Mouse (Mus musculus) heart, embryonic 12.5 days (tissue): ENCODE results near the gene Ociad2. TPM values are rescaled to one million over a fixed set of nuclear protein-coding genes. Genes with fewer than 3 reads are reported as not detected.
A peak's percentile ranks its signal among the peaks of the same experiment; 100 is the strongest.

Experiments
- ATAC-seq: fragments of 200-750 bp; cut with Nextera tagmentation; 2 replicates; pipeline ENCODE4 v1.8.0; 2017; ENCODE audit warnings: moderate TSS enrichment, moderate library complexity; ENCODE audit not compliant: insufficient number of reproducible peaks, low FRiP score
- H3K27ac ChIP-seq: fragments of 300-500 bp; sonication (generic); 2 replicates; pipeline ENCODE4 v1.5.1; 2016; ENCODE audit warnings: mild to moderate bottlenecking, moderate library complexity; ENCODE audit not compliant: poor library complexity, severe bottlenecking
- H3K27me3 ChIP-seq: fragments of 300-500 bp; sonication (generic); replicated peaks from 2 replicates; pipeline ENCODE4 v1.6.1; 2016; ENCODE audit warnings: mild to moderate bottlenecking, moderate library complexity
- H3K36me3 ChIP-seq: fragments of 300-500 bp; sonication (generic); 2 replicates; pipeline ENCODE4 v1.6.1; 2016; ENCODE audit warnings: mild to moderate bottlenecking, moderate library complexity
- H3K4me1 ChIP-seq: fragments of 300-500 bp; sonication (generic); replicated peaks from 2 replicates; pipeline ENCODE4 v1.6.1; 2016; ENCODE audit warnings: mild to moderate bottlenecking
- H3K4me2 ChIP-seq: fragments of 300-500 bp; sonication (generic); 2 replicates; pipeline ENCODE4 v1.6.1; 2016; ENCODE audit warnings: mild to moderate bottlenecking, moderate library complexity
- H3K4me3 ChIP-seq: fragments of 300-500 bp; sonication (generic); 2 replicates; pipeline ENCODE4 v1.5.1; 2016; ENCODE audit warnings: mild to moderate bottlenecking
- H3K9ac ChIP-seq: fragments of 300-500 bp; sonication (generic); 2 replicates; pipeline ENCODE4 v1.6.1; 2016; ENCODE audit warnings: mild to moderate bottlenecking, moderate library complexity
- H3K9me3 ChIP-seq: fragments of 300-500 bp; sonication (generic); replicated peaks from 2 replicates; pipeline ENCODE4 v1.6.1; 2016; ENCODE audit warnings: mild to moderate bottlenecking, moderate library complexity
- WGBS: fragments of 180-500 bp; shearing (Covaris S2); methylation state at CpG from one replicate; pipeline ENCODE4 v1.1.7; 2016; 5-methylcytosine and 5-hydroxymethylcytosine counted together
- polyA plus RNA-seq: library from polyadenylated mRNA; unstranded; fragments of >200 nt; fragmentation: Nextera tagmentation; extraction: Ambion mirVana; gene quantifications from 2 replicates; pipeline ENCODE4 v1.2.1, GENCODE M21; 2016

Ociad2 gene
- polyA plus RNA-seq, 1 experiment from 2014 or later = 27.5 TPM

GRCm38 (mm10) chr5:73279732-73280566, 60.9 kb downstream of the Ociad2 start:
- Histone ChIP-seq H3K4me3 (no peak overlapping the region), H3K9me3 (no peaks in the 10 kb centered on the region), H3K27ac (peak overlapping the region; percentile 86), H3K9ac (no peak overlapping the region), H3K27me3 (no peaks in the 10 kb centered on the region), H3K4me1 (peaks cover 13% of the 10 kb centered on the region), H3K4me2 (peak overlapping the region; percentile 19; the same call in 1 of the 2 replicates), H3K36me3 (no peaks in the 10 kb centered on the region)
- 38% methylated on average over 4 of the region's 4 CpGs for WGBS
- ATAC-seq = peak; percentile 66

- ATAC-seq = no peak
- Histone ChIP-seq H3K27ac (peak overlapping the region; percentile 86), H3K9ac (no peak overlapping the region), H3K4me1 (peaks cover 13% of the 10 kb centered on the region), H3K36me3 (no peaks in the 10 kb centered on the region), H3K27me3 (no peaks in the 10 kb centered on the region), H3K9me3 (no peaks in the 10 kb centered on the region), H3K4me3 (no peak overlapping the region), H3K4me2 (peak overlapping the region; percentile 19; the same call in 1 of the 2 replicates)
- WGBS = 50% methylated on average over 10 of the region's 10 CpGs
Measured at GRCm38 (mm10) chr5:73279190-73279589, 61.6 kb downstream of the Ociad2 start.

GRCm38 (mm10) chr5:73274941-73275340, 65.9 kb downstream of the Ociad2 start:
- H3K9me3 ChIP-seq = no peaks in the 10 kb centered on the region
- peaks cover 24% of the 10 kb centered on the region for H3K4me1 ChIP-seq
- H3K4me3 ChIP-seq = no peak overlapping the region
- H3K36me3 ChIP-seq = no peaks in the 10 kb centered on the region
- H3K27me3 ChIP-seq = no peaks in the 10 kb centered on the region
- no peak for ATAC-seq
- H3K9ac ChIP-seq = no peak overlapping the region
- H3K27ac ChIP-seq = no peak overlapping the region
- no peak overlapping the region for H3K4me2 ChIP-seq
- WGBS = 64% methylated on average over 2 of the region's 2 CpGs

GRCm38 (mm10) chr5:73273171-73273570, 67.7 kb downstream of the Ociad2 start:
- Histone ChIP-seq H3K4me3 (no peak overlapping the region), H3K27me3 (no peaks in the 10 kb centered on the region), H3K27ac (no peak overlapping the region), H3K4me1 (peaks cover 18% of the 10 kb centered on the region), H3K9me3 (no peaks in the 10 kb centered on the region), H3K36me3 (no peaks in the 10 kb centered on the region), H3K4me2 (no peak overlapping the region), H3K9ac (no peak overlapping the region)
- WGBS = 74% methylated on average over 4 of the region's 4 CpGs
- ATAC-seq = no peak

Other genes starting within 250 kb of the Ociad2 start
- gene Fryl, start 84.4 kb downstream of the Ociad2 start, polyA plus RNA-seq = 38.7 and 40.2 TPM in 2 replicates
- gene Ociad1, start 48.2 kb downstream of the Ociad2 start, polyA plus RNA-seq = 212 and 230 TPM in 2 replicates
- gene Cwh43, start 65.0 kb upstream of the Ociad2 start, polyA plus RNA-seq = not detected in 2 replicates
- gene Dcun1d4, start 140.0 kb upstream of the Ociad2 start, polyA plus RNA-seq = 21.3 and 23.5 TPM in 2 replicates